Mouse (Mus musculus) C2C12 (cell line): Measurements from ENCODE around the gene Ntsr1.

Experiments used
- CTCF ChIP-seq: IDR thresholded peaks from one replicate; pipeline ENCODE4 v1.5.1; 2011; ENCODE audit not compliant: control insufficient read depth, insufficient read depth, insufficient read length
- USF1 ChIP-seq: IDR thresholded peaks from one replicate; pipeline ENCODE4 v1.6.1; 2011; ENCODE audit warnings: low read depth, mild to moderate bottlenecking, control low read depth, moderate library complexity

DNA sequence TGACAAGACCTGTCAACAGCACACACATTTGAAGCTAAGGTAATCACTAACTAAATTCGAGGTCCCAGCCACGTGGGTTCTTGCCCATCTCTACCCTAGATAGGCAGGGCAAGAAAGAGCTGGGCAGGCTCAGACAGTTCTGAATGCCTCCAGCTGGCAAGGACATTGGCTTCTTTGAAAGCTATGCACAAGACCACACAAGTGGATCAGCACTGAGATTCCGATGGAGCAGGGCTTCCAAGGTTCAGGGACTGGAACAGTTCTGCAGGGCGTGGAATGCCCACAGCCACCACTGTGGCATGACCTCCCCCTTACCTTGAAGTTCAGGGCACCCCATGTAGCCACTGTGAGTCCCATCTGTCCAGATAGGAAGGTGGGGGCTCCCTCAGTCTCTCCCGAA is 49.2 kb upstream of the Ntsr1 start:
- TF ChIP-seq CTCF, result no peak
- no peak for TF ChIP-seq USF1
